Mouse (Mus musculus) adrenal gland, adult 18-20 months (tissue): ENCODE data around the gene Trip10. TPM values are rescaled to one million over a fixed set of nuclear protein-coding genes. Genes with fewer than 3 reads are reported as not detected.
"Not testable (repeated sequence)": the region's sequence is repeated elsewhere in the genome, so short reads cannot be mapped to it uniquely, and the experiment has no call there.

Experiments used
- DNase-seq, 2 experiments: peaks; one replicate each; pipeline ENCODE4 v3.0.0; 2021 to 2022; ENCODE audit warnings: low spot score in 2 of 2
- total RNA-seq, 2 experiments: library from RNA; stranded (reverse); gene quantifications; 1 replicate in 1 of 2; 2 replicates in 1 of 2; pipeline ENCODE4 v1.2.3; 2021

Gene Trip10
- total RNA-seq, 2 experiments from 2014 or later: 53.4 to 61.0 TPM

DNA sequence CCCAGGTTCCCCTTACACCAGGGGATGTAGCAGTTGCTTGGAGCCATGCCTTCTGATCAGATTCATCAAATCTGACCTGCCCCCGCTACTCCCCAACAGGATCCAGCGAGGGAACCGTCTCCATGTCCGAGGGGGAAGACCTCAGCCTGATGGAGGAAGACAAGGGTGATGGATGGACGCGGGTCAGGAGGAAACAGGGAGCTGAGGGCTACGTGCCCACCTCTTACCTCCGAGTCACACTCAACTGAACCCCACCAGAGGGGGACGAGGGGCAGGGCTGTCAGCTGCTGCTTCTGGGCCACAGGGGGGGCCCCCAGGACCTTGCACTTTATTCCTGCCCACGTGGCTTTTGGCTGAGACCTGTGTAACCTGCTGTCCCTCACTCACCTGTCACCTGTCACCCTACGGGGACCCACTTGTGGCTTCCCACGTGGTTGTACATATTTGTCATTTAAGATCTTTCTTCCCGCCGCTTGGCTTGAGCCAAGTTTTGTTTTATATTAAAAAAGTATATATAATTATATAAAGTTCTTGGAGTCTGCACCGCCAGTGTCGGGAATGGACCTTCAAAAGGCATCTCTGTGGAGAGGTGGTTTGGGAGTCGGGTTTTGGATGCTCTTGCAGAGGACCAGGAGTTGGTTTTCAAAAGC, 13.8 kb downstream of the Trip10 start:
- DNase-seq: no peak

DNA sequence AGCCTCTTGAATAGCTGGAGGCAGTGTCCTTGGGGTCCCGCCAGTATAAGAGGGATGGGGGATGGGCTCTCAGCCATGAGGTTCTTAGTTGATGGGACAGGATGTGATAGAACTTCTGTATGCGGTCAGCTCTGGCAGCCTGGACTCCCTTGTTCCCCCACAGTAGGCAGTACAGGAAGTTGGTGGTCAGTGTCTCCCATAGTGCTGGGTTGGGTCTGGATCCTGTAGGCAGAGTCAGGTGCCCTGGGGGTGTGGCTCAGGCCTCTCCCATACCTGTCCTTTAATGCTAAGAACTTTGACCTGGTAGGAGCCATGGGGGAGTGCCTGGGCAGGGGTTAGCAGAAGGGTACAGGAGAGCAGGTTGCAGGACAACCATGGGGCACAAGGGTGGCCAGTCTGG, 14.9 kb downstream of the Trip10 start:
- DNase-seq: no peak

- DNase-seq: peak; percentile 80 to 81
Observed at GRCm38 (mm10) chr17:57264972-57265945, 16.0 kb downstream of the Trip10 start.

DNA sequence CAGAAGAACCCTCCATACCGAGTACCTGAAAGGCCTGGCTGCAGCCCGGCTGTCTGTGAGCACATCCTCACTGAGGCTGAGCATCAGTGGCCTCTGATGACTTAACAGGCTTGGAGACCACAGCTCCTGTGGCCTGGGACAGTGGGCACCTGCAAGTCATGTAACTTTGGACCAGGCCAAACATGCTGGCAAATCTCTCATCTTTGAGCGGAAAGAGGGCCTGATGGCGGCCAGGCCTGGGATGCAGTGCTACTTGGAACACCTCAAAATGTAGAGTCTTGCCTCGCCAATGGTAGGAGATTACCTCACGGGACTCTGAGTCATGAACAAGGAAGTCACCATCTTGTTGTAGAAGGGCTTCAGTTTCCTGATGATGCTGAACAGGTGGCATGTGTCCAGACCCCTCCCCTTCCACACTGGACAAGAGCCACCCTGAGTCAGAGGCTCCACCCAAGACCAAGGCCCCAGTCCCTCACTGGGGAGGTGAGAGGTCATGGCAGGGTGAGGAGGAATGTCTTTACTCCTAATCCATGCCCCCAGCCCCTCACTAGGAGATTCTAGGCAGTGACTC, 18.4 kb downstream of the Trip10 start:
- DNase-seq: no peak

- no peak for DNase-seq
Observed at GRCm38 (mm10) chr17:57271301-57271700, 22.0 kb downstream of the Trip10 start.

DNA sequence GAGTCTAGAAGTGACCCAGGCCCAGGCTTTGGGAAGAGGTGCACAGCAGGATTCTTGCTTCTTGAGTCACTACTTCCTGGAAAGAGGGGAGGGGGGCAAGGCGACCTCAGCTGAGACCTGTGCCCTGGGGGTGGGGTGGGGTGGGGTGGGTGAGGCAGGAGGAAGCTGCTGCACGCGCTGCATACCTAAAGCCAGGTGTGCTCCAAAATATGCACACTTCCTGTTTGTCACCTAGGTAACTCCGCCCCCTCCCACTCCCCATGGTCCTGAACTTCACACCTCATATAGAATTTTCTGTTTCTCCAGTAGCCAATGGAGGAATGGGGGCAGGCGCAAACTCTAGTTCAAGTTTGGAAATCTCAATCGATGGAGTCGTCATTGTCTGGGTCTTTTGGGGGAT, 24.6 kb downstream of the Trip10 start:
- no peak for DNase-seq

- no peak for DNase-seq
Observed at GRCm38 (mm10) chr17:57274686-57275085, 25.4 kb downstream of the Trip10 start.

DNA sequence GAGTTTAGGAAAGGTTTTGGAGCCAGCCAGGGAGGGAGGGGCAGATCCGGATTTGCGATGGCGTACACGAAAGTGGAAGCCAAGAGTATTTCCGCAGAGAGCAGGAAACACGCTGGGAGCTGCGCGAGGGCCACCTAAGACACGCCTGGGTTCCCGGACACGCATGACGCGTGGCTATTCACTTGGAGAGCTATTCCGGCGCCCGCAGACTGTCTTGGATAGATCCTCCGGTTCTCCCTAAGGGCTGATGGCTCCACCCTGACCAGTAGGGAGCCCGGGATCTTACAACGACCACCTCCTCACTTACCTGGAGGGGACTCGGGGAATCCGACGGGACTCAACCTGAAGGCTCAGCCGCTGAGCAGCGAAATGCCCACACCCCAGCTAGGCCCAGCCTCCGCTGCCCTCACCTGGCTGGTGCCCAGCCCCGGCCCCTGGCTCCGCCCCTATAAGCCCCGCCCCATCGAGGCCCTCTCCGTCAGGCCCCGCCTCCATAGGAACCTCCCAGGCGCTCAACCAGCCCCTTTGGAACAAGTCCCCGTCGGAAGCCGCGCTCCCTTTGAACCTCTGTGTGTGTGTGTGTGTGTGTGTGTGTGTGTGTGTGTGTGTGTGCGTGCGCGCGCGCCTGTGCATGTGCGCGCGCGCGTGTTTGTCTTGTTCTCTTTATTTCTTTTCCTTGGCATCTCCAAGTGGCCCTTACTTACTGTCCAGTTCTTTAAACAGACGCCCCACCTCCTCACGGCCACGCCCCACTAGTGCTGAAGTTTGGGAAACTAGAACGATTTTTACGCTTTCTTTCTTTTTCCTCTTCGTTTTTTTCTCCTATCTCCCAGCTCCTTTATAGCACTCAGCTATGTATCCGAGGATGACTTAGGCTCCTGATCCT, 26.1 kb downstream of the Trip10 start:
- peak; percentile 85 to 88 for DNase-seq

DNA sequence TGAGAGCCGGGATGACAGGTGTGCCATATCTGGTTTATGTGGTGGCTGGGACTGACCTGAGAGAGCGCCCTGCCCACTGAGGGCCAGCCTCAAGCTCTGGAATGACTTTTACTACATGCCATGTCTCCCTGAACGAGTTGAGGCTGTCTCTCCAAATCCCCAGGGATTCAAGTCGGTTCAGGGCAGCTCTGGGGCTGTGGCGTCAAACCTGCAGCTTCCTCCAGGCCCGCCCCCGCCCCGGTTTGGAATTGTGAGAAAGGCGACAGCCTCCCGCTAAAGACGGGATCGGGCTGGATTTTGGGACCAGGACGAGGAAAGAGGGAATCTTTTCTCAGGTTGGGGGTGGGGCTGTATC, 26.7 kb downstream of the Trip10 start:
- DNase-seq: no peak

GRCm38 (mm10) chr17:57276634-57277121, 27.4 kb downstream of the Trip10 start:
- peak; percentile 70 for DNase-seq

DNA sequence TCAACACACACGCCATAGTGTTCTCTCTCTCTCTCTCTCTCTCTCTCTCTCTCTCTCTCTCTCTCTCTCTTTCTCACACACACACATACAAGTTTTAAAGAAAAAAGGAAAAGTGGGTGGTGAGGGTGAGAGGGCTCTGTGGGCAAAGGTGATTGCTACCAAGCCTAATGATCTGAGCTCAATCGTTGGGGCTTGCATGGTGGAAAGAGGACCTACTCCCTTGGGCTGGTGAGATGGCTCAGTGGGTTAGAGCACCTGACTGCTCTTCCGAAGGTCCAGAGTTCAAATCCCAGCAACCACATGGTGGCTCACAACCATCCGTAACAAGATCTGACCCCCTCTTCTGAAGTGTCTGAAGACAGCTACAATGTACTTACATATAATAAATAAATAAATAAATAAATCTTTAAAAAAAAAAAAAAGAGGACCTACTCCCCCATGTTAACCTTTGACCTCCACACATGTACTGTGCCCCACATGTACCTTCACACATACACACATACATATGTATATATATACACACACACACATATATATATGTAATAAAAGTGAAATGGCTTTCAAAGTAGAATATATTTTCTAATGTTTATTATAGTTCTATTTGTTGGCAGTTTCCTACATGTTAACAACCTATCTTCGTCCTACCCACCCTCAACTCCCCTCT, 28.5 kb downstream of the Trip10 start:
- not testable (repeated sequence) for DNase-seq

GRCm38 (mm10) chr17:57278537-57278936, 29.3 kb downstream of the Trip10 start:
- DNase-seq: no peak

DNA sequence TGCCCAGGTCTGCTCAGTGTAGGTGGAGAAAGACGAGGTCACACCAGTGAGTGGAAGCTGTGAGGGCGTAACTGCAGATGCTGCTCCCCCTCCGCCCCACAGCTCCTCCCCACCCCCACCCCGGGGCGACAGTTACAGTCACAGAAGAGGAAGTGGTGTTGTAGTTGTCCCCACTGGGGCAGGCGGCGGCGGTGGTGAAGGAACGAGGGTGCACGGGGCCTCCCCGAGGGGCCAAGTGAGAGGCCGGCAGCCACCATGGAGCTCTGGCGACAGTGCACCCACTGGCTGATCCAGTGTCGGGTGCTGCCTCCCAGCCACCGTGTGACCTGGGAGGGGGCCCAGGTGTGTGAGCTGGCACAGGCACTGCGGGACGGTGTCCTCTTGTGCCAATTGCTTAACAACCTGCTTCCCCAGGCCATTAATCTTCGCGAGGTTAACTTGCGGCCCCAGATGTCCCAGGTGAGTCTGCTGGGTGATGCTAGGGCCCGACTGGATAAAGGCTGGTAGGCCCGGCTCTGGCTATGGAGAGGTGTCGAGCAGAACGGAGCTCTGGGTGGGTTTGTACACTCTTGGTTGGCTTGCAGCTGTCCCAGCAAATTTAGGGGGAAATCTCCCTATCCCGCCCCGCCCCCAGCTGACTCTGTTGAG, 29.8 kb downstream of the Trip10 start, which contains the start of gene Vav1:
Vav1 (plus strand) TSS at position 158 of the 648 bp plus-strand sequence.
- peak in 1 of 2 experiments; percentile 52 for DNase-seq

GRCm38 (mm10) chr17:57279591-57280224, 30.5 kb downstream of the Trip10 start:
- DNase-seq: no peak

DNA sequence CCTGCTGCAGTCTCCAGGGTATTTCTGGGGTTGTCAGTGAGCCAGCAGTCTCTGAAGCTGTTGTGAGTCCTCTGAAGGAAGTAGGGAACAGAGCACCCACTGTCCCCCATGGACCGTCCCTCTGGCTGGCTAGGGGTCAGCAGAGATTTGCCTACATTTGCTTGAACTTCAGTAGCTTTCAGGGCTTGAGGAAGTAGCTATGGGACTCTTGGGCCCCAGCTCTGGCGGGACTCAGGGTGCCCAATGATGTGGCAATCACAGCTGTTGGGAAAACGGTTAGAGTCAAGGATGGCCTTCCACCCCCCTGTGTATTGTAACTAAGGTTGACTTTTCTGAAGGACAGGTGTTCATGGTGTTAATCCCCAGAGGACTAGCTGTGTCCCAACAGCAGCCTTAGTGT, 31.2 kb downstream of the Trip10 start:
- no peak for DNase-seq

- DNase-seq: no peak
Observed at GRCm38 (mm10) chr17:57283906-57284305, 34.7 kb downstream of the Trip10 start.

GRCm38 (mm10) chr17:57285077-57285476, 35.8 kb downstream of the Trip10 start:
- no peak for DNase-seq

DNA sequence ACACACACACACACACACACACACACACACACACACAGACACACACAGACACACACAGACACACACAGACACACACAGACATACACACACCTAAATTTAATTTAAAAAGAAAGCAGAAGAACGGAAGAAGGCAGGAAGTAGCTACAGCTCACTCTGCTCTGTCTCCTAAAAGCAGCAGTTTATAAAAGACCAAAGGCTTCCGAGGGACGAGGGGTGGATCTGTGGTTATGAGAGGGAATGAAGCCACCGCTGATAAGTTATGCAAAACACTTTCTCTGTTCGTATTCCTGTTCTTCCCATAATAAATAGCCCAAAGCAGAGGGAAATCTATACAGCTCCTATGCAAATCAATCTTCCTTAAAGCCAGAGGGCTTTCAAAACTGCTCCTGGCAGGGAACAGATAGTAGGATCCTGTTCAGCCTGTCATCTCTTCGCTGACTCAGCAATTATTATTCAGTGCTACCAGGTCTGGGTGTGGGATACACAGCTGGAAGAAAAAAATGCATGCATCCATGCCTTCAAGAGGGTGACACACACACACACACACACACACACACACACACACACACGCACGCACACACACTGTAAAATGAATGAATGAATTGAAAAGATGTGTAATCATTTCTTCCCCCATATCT, 37.6 kb downstream of the Trip10 start:
- no peak for DNase-seq

GRCm38 (mm10) chr17:57289252-57289651, 40.0 kb downstream of the Trip10 start:
- DNase-seq: no peak
